Mouse (Mus musculus) kidney, postnatal 0 days (tissue): ENCODE data around the gene Tbx10. TPM values are rescaled to one million over a fixed set of nuclear protein-coding genes. Genes with fewer than 3 reads are reported as not detected.
"Not testable (repeated sequence)": the region's sequence is repeated elsewhere in the genome, so short reads cannot be mapped to it uniquely, and the experiment has no call there.

ENCODE experiments used
- ATAC-seq: fragments of 200-750 bp; cut with Nextera tagmentation; replicated peaks from 2 replicates; pipeline ENCODE4 v1.8.0; 2017; ENCODE audit warnings: low read depth, moderate number of reproducible peaks, moderate TSS enrichment, moderate library complexity; ENCODE audit not compliant: low FRiP score
- DNase-seq: peaks from one replicate; pipeline ENCODE4 v3.0.0-alpha.2; 2016; ENCODE audit warnings: low spot score
- H3K27ac ChIP-seq: fragments of 300-500 bp; sonication (generic); 2 replicates; pipeline ENCODE4 v1.5.1; 2014; ENCODE audit warnings: mild to moderate bottlenecking
- H3K27me3 ChIP-seq: fragments of 300-500 bp; sonication (generic); 2 replicates; pipeline ENCODE4 v1.6.1; 2014; ENCODE audit warnings: low read length, mixed read lengths; ENCODE audit not compliant: insufficient read depth
- H3K36me3 ChIP-seq: fragments of 300-500 bp; sonication (generic); 2 replicates; pipeline ENCODE4 v1.6.1; 2014; ENCODE audit warnings: low read length, mixed read lengths; ENCODE audit not compliant: insufficient read depth
- H3K4me1 ChIP-seq: fragments of 300-500 bp; sonication (generic); replicated peaks from 2 replicates; pipeline ENCODE4 v1.6.1; 2014; ENCODE audit warnings: antibody characterized with exemption, low read length, mixed read lengths; ENCODE audit not compliant: insufficient read depth
- H3K4me2 ChIP-seq: fragments of 300-500 bp; sonication (generic); 2 replicates; pipeline ENCODE4 v1.6.1; 2014; ENCODE audit warnings: mild to moderate bottlenecking, low read length, moderate library complexity, mixed read lengths
- H3K4me3 ChIP-seq: fragments of 300-500 bp; sonication (generic); replicated peaks from 2 replicates; pipeline ENCODE4 v1.5.1; 2014; ENCODE audit warnings: low read depth, low read length
- H3K9ac ChIP-seq: fragments of 300-500 bp; sonication (generic); 2 replicates; pipeline ENCODE4 v1.6.1; 2014; ENCODE audit warnings: low read depth, low read length
- H3K9me3 ChIP-seq: fragments of 300-500 bp; sonication (generic); replicated peaks from 2 replicates; pipeline ENCODE4 v1.6.1; 2016; ENCODE audit warnings: low read length, inconsistent platforms, mixed read lengths
- CTCF ChIP-seq: IDR thresholded peaks from 2 replicates; pipeline ENCODE4 v1.5.1; 2016; ENCODE audit warnings: antibody characterized with exemption, low read depth, mild to moderate bottlenecking, moderate library complexity
- WGBS: fragments of 180-500 bp; shearing (Covaris S2); extraction: QIAGEN DNeasy Blood & Tissue Kit; methylation state at CpG from one replicate; pipeline ENCODE4 v1.1.7; 2014; 5-methylcytosine and 5-hydroxymethylcytosine counted together
- polyA plus RNA-seq: library from polyadenylated mRNA; unstranded; fragments of >200 nt; fragmentation: Nextera tagmentation; extraction: Ambion mirVana; gene quantifications from 2 replicates; pipeline ENCODE4 v1.2.1, GENCODE M21; 2015

Tbx10 gene
- polyA plus RNA-seq, 1 experiment from 2014 or later: 2.4 TPM

DNA sequence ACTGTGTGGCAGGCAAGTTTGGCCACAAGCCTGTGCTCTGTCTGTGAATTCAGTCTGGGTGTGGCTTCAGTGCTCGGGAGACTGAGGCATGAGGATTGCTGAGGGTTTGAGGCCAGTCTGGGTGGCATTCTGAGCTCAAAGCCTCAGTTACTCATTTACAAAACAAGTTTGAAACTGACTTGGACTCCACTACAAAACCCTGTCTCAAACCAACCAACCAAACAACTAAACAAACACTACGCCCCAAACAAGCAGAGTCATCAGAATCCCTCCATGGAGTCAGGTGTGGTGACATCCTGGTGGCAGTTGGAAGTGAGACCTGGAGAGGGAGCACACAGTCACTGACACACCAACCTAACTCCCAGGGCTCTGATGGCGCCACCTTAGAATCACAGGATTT is 42.2 kb upstream of the Tbx10 start:
- H3K4me2 ChIP-seq: no peak overlapping the region
- H3K4me3 ChIP-seq: no peak overlapping the region
- no peaks in the 10 kb centered on the region for H3K4me1 ChIP-seq
- H3K9me3 ChIP-seq: no peaks in the 10 kb centered on the region
- H3K9ac ChIP-seq: no peak overlapping the region
- no peaks in the 10 kb centered on the region for H3K36me3 ChIP-seq
- peak overlapping the region; percentile 8; the same call in 1 of the 2 replicates for H3K27ac ChIP-seq
- 66% methylated on average over 3 of the region's 3 CpGs for WGBS
- DNase-seq (no peak), ATAC-seq (peak; percentile 33; the same call in 1 of the 2 replicates)
- no peak for TF ChIP-seq CTCF
- H3K27me3 ChIP-seq: no peaks in the 10 kb centered on the region

DNA sequence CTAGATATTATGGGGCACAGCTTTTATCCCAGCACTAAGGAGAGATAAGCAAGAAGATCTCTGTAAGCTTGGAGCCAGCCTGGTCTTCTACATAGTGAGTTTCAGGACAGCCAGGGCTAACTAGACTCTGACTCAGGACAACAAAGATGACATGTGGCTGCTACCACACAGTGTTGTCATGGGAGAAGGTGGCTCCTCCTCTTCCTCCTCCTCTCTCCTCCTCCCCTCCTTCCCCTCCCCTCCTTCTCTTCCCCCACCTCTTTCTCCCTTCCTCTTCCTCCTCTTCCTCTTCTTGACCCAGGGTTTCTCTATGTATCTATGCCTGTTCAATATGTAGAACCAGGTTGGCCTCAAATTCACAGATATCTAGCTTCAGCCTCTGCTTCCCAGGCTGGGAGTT is 41.1 kb upstream of the Tbx10 start:
- DNase-seq (no peak), ATAC-seq (no peak)
- no peak overlapping the region for H3K27ac ChIP-seq

DNA sequence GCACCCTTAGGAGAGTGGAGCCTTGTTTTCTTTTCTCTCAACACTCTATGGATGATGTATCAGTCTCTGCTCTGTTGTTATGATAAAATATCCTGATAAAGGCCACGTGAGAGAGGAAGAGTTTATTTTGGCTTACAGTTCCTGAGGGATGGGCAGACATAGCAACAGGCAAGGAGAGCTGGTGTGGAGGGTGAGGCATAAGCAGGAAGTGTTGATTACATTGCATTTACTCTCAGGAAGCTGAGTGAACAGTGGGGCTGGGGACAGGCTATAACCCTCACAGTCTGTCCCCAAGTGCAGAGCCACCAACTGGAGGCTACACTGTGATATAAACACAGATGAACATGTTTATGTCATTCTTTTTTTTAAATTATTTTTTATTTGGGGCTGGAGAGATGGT is 40.5 kb upstream of the Tbx10 start:
- Histone ChIP-seq H3K27me3 (no peaks in the 10 kb centered on the region), H3K4me1 (no peaks in the 10 kb centered on the region), H3K4me2 (no peak overlapping the region), H3K36me3 (no peaks in the 10 kb centered on the region), H3K27ac (no peak overlapping the region), H3K9me3 (no peaks in the 10 kb centered on the region), H3K4me3 (no peak overlapping the region), H3K9ac (no peak overlapping the region)
- no peak for TF ChIP-seq CTCF
- DNase-seq (no peak), ATAC-seq (no peak)
- WGBS: 41% methylated on average over 1 of the region's 1 CpGs

More for the DNA sequence above, 41.1 kb upstream of the Tbx10 start:
- no peaks in the 10 kb centered on the region for H3K9me3 ChIP-seq
- no peak overlapping the region for H3K4me2 ChIP-seq
- no peaks in the 10 kb centered on the region for H3K36me3 ChIP-seq
- H3K27me3 ChIP-seq: no peaks in the 10 kb centered on the region
- TF ChIP-seq CTCF: no peak
- no peak overlapping the region for H3K9ac ChIP-seq
- no peak overlapping the region for H3K4me3 ChIP-seq
- no peaks in the 10 kb centered on the region for H3K4me1 ChIP-seq

DNA sequence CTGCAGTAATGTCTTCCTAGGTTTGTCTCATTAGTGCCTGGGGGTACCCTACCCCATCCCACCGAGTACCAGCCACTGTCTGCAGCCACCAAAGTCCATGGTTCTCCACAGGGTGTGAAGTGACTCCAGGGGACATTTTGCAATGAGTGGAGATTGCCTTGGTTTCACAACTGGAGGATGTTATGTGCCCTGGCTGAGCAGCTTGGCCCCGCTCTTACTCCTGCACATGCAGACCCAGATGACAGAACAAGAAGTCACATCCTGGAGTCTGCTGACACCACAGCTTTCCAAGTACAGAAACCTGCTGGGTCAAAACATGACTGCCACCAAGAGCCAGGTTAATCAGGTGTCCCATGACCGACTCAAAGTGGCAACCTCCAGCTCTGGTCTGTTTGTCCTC is 37.5 kb upstream of the Tbx10 start:
- DNase-seq: no peak
- Histone ChIP-seq H3K36me3 (no peaks in the 10 kb centered on the region), H3K4me3 (no peak overlapping the region), H3K27me3 (no peaks in the 10 kb centered on the region), H3K27ac (no peak overlapping the region), H3K9me3 (no peaks in the 10 kb centered on the region), H3K9ac (no peak overlapping the region), H3K4me2 (no peak overlapping the region), H3K4me1 (no peaks in the 10 kb centered on the region)
- ATAC-seq: no peak
- 64% methylated on average over 3 of the region's 3 CpGs for WGBS
- TF ChIP-seq CTCF: no peak

DNA sequence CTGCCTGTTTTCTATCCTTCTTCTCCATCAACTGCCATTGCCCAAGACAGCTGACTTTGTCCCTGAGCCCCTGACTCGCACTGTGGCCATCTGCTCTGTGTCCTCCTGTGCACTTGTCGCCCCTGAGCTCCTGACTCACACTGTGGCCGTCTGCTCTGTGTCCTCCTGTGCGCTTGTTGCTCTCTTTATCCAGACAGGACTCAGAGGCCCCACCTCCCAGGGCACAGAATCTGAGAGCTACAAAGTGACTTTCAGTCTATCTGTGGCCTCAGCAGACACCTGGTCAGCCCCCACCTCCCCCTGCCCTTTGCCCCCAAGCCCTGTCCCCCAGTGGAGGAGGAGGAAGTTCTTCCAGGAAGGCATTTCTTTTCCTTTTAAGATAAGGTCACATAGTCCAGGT is 36.7 kb upstream of the Tbx10 start:
- H3K27me3 ChIP-seq: no peaks in the 10 kb centered on the region
- H3K36me3 ChIP-seq: no peaks in the 10 kb centered on the region
- no peaks in the 10 kb centered on the region for H3K9me3 ChIP-seq
- H3K4me2 ChIP-seq: no peak overlapping the region
- ATAC-seq (no peak), DNase-seq (no peak)
- H3K4me1 ChIP-seq: no peaks in the 10 kb centered on the region
- no peak overlapping the region for H3K9ac ChIP-seq
- no peak overlapping the region for H3K4me3 ChIP-seq
- 41% methylated on average over 4 of the region's 4 CpGs for WGBS
- TF ChIP-seq CTCF: no peak
- H3K27ac ChIP-seq: no peak overlapping the region

- not testable (repeated sequence) for H3K9ac ChIP-seq, H3K36me3 ChIP-seq, H3K27ac ChIP-seq, DNase-seq, H3K27me3 ChIP-seq, H3K4me2 ChIP-seq, H3K4me1 ChIP-seq, H3K9me3 ChIP-seq, H3K4me3 ChIP-seq
- peak; percentile 37 for ATAC-seq
- WGBS: 58% methylated on average over 5 of the region's 5 CpGs
Observed at GRCm38 (mm10) chr19:3957296-3958036, 35.1 kb upstream of the Tbx10 start.

- TF ChIP-seq CTCF: no peak
- no peaks in the 10 kb centered on the region for H3K9me3 ChIP-seq
- H3K9ac ChIP-seq: no peak within 1 kb of the TSS
- no peak within 1 kb of the TSS for H3K4me2 ChIP-seq
- ATAC-seq: no peak
- DNase-seq: no peak
- no peaks in the 10 kb centered on the region for H3K27me3 ChIP-seq
- H3K27ac ChIP-seq: no peak within 1 kb of the TSS
- no peaks in the 10 kb centered on the region for H3K36me3 ChIP-seq
- no peaks in the 10 kb centered on the region for H3K4me1 ChIP-seq
- no peak within 1 kb of the TSS for H3K4me3 ChIP-seq
- WGBS: 69% methylated on average over 4 of the region's 4 CpGs
Observed at GRCm38 (mm10) chr19:3958470-3958869, 34.1 kb upstream of the Tbx10 start, which contains the start of gene Aldh3b3. TSS of gene Aldh3b3 (plus strand) at chr19:3958645.
